Mouse (Mus musculus): Measurements from ENCODE around the gene Mrpl32. TPM values are rescaled to one million over a fixed set of nuclear protein-coding genes. Genes with fewer than 3 reads are reported as not detected.

Mrpl32 gene
- polyA plus RNA-seq, 1 experiment from 2014 or later: 110 TPM

Other genes with a start within 250 kb of the Mrpl32 start
- gene Hecw1, start 89.9 kb downstream of the Mrpl32 start, polyA plus RNA-seq (2015; fragmentation: Nextera tagmentation; extraction: Ambion mirVana): 0.17 and 0.44 TPM in 2 replicates
- gene Psma2, start 75 bp upstream of the Mrpl32 start, polyA plus RNA-seq (2015; fragmentation: Nextera tagmentation; extraction: Ambion mirVana): 184 and 199 TPM in 2 replicates
- 26.7 and 27.8 TPM in 2 replicates for gene AW209491, start 17.0 kb upstream of the Mrpl32 start, polyA plus RNA-seq (2015; fragmentation: Nextera tagmentation; extraction: Ambion mirVana)

Data from kidney, embryonic 15.5 days (tissue).